Mouse (Mus musculus) heart, adult 8-10 months (tissue): ENCODE data around the gene Gm6096. TPM values are rescaled to one million over a fixed set of nuclear protein-coding genes. Genes with fewer than 3 reads are reported as not detected.

Experiments used
- total RNA-seq, 4 experiments: library from RNA; stranded (reverse); gene quantifications; 2 replicates each; pipeline ENCODE4 v1.2.4; 2022

The Gm6096 gene
- total RNA-seq, 4 experiments from 2014 or later = not detected

Other genes starting within 250 kb of the Gm6096 start
- not detected for gene Scgb2b27, start 237.1 kb upstream of the Gm6096 start, total RNA-seq
- not detected for gene Scgb1b27, start 229.6 kb upstream of the Gm6096 start, total RNA-seq
- gene Scgb1b30, start 155.6 kb upstream of the Gm6096 start, total RNA-seq = not detected
- gene Wtip, start 117.8 kb upstream of the Gm6096 start, total RNA-seq = 1 to 10 TPM; 6.2 to 9.5 (median 8.8) TPM
- 10 to 100 TPM; 26.8 to 32.8 (median 29.9) TPM for gene Uba2, start 81.4 kb upstream of the Gm6096 start, total RNA-seq
- gene Pdcd2l, start 54.4 kb upstream of the Gm6096 start, total RNA-seq = 10 to 100 TPM; 19.2 to 21.2 (median 20.1) TPM
- gene Gpi1, start 20.7 kb upstream of the Gm6096 start, total RNA-seq = 100 to 1,000 TPM; 550 to 601 (median 588) TPM
- 10 to 100 TPM; 38.7 to 43.4 (median 41.0) TPM for gene 4931406P16Rik, start 62.5 kb downstream of the Gm6096 start, total RNA-seq
- 10 to 100 TPM; 82.0 to 92.4 (median 85.0) TPM for gene Lsm14a, start 142.3 kb downstream of the Gm6096 start, total RNA-seq